Mouse (Mus musculus): Measurements from ENCODE around the gene Casp3.

DNA sequence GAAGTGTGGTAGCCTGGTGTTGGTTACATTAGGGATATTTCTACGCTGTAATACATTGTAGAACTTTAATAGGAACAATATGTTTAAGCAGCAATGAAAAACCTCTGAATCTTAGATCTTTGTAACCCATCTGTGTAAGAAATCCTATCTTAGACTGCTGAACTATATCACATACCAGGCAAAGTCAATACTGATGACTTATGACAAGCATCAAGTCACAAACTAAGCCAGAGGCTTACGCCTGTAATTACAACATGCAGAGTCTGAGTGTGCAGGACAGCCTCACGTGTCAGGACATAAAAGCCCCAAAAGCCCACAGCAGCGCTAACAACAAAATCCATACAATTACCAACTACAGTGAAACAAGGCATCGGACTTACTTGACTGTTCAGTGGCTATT lies 13.5 kb upstream of the Casp3 start:
- TF ChIP-seq CTCF (conservative IDR thresholded peaks at IDR 0.05; ENCODE audit: low read length) (no peak), NANOG (IDR thresholded peaks at IDR 0.05; ENCODE audit: borderline replicate concordance, low read length) (no peak)
